Mouse (Mus musculus): ENCODE measurements around the gene Hist1h1e. TPM values are rescaled to one million over a fixed set of nuclear protein-coding genes. Genes with fewer than 3 reads are reported as not detected.
"Not testable (repeated sequence)": the region's sequence is repeated elsewhere in the genome, so short reads cannot be mapped to it uniquely, and the experiment has no call there.

Hist1h1e gene
- total and polyA plus RNA-seq, 3 experiments = 1.9 to 486 (median 18.3) TPM

DNA sequence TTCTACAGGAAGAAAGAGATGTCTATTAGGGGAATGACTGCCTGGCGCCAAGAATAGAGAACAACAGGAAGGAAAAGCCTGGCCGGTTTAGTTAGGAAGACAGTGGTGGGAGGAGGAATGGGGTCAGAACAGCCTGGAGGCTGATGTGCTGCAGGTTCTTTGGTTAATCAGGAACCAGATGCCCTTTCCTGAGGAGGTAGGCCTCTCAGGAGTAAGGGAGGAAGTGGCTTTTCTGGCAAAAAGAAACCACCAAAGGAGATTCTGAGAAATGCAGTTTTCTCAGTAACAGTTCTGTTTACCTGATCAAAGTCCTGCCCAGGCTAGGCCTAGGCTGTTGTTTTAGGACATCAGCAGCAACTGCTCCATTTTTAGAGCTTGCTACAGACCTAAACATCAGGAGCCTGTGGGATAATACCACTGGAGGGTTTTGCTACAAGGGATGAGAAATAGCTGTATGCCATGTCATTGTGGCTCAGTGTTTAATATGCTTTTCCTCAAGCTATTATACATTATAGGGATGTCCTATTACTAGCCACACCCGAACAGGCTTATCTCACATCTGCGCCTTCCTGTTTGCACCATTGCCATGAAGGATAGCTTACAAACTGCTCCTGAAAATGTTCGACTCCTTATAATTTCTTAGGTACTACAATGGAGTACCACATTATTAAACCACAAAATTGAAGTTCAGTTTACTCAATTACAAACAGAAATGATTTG, 29.1 kb downstream of the Hist1h1e start:
- dilution Hi-C loops (cut with MboI; ENCODE audit: extremely low pct_ligation_motif_present, extremely low pct_unique_long_range_greater_than_20kb, low sequenced_read_pairs) (no loop called here), in situ Hi-C loops (cut with MboI; ENCODE audit: low pct_ligation_motif_present, low pct_unique_long_range_greater_than_20kb, low sequenced_read_pairs) (loop anchor here (5.0 kb wide), 1 partner anchor 161 kb away; no protein-coding TSS in a partner anchor)
- DNase-seq (ENCODE audit: extremely low read depth) = no peak
- Histone ChIP-seq H3K36me3 (replicated peaks in 1 of 2; ENCODE audit: control insufficient read depth in 1 of 2, insufficient read depth in 1 of 2, low read length in 1 of 2) (no peaks in the 10 kb centered on the region), H3K79me2 (replicated peaks; ENCODE audit: control insufficient read depth, extremely low read depth, insufficient read depth, poor library complexity, severe bottlenecking) (no peaks in the 10 kb centered on the region), H3K4me1 (ENCODE audit: control insufficient read depth in 1 of 2, insufficient read depth in 2 of 2) (peaks cover 2 to 47% of the 10 kb centered on the region in 2 experiments; a peak in 3 of 4 replicates), H3K4me2 (ENCODE audit: insufficient read depth, low read depth, poor library complexity, severe bottlenecking) (no peak overlapping the region), H3K4me3 (replicated peaks in 1 of 3; ENCODE audit: low read depth in 2 of 3, low read length in 2 of 3, poor library complexity in 1 of 3) (no peak overlapping the region), H3K9me3 (replicated peaks; ENCODE audit: low read length) (no peaks in the 10 kb centered on the region), H3K27ac (ENCODE audit: insufficient read depth, low read depth) (no peak overlapping the region), H3K27me3 (replicated peaks) (no peaks in the 10 kb centered on the region), H3K9ac (ENCODE audit: insufficient read depth, low read depth) (no peak overlapping the region; the same call in 1 of the 2 replicates)
- TF ChIP-seq RAD21 (IDR thresholded peaks at IDR 0.05; ENCODE audit: low read depth, low read length) (no peak), ZNF384 (IDR thresholded peaks at IDR 0.05; ENCODE audit: low read depth, low read length) (no peak), KAT2A (IDR thresholded peaks at IDR 0.05; ENCODE audit: insufficient replicate concordance, low read length) (no peak), CHD1 (IDR thresholded peaks at IDR 0.05; ENCODE audit: low read depth, low read length) (no peak), BHLHE40 (IDR thresholded peaks at IDR 0.05; ENCODE audit: low read depth, low read length) (no peak), POLR2AphosphoS2 (IDR thresholded peaks at IDR 0.05; ENCODE audit: low read depth, low read length) (no peak), ZKSCAN1 (IDR thresholded peaks at IDR 0.05; ENCODE audit: borderline replicate concordance, low read depth, low read length) (no peak), E2F4 (IDR thresholded peaks at IDR 0.05; ENCODE audit: insufficient replicate concordance, low read depth, low read length) (no peak), ELF1 (IDR thresholded peaks at IDR 0.05; ENCODE audit: low read depth, low read length) (no peak), GABPA (IDR thresholded peaks at IDR 0.05; ENCODE audit: insufficient replicate concordance, low read depth, low read length) (no peak), CHD2 (IDR thresholded peaks at IDR 0.05; ENCODE audit: low read length) (no peak), IRF4 (IDR thresholded peaks at IDR 0.05; ENCODE audit: low read depth, low read length) (no peak)

- no peaks in the 10 kb centered on the region for H3K36me3 ChIP-seq (replicated peaks in 1 of 2; ENCODE audit: control insufficient read depth in 1 of 2, insufficient read depth in 1 of 2, low read length in 1 of 2)
- H3K9me3 ChIP-seq (replicated peaks; ENCODE audit: low read length) = no peaks in the 10 kb centered on the region
- no peak for DNase-seq (ENCODE audit: extremely low read depth)
- dilution Hi-C loops (cut with MboI; ENCODE audit: extremely low pct_ligation_motif_present, extremely low pct_unique_long_range_greater_than_20kb, low sequenced_read_pairs) = no loop called here
- no peaks in the 10 kb centered on the region for H3K79me2 ChIP-seq (replicated peaks; ENCODE audit: control insufficient read depth, extremely low read depth, insufficient read depth, poor library complexity, severe bottlenecking)
- no peak overlapping the region for H3K4me2 ChIP-seq (ENCODE audit: insufficient read depth, low read depth, poor library complexity, severe bottlenecking)
- no peak overlapping the region for H3K9ac ChIP-seq (ENCODE audit: insufficient read depth, low read depth)
- no peak overlapping the region for H3K4me3 ChIP-seq (replicated peaks in 1 of 3; ENCODE audit: low read depth in 2 of 3, low read length in 2 of 3, poor library complexity in 1 of 3)
- no peak overlapping the region for H3K27ac ChIP-seq (ENCODE audit: insufficient read depth, low read depth)
- in situ Hi-C loops (cut with MboI; ENCODE audit: low pct_ligation_motif_present, low pct_unique_long_range_greater_than_20kb, low sequenced_read_pairs) = loop anchor here (5.0 kb wide), 1 partner anchor 160 kb away; no protein-coding TSS in a partner anchor
- H3K27me3 ChIP-seq (replicated peaks) = no peaks in the 10 kb centered on the region
- peaks cover 2 to 45% of the 10 kb centered on the region in 2 experiments; a peak in 3 of 4 replicates for H3K4me1 ChIP-seq (ENCODE audit: control insufficient read depth in 1 of 2, insufficient read depth in 2 of 2)
- no peak for TF ChIP-seq ETS1 (conservative IDR thresholded peaks at IDR 0.05; ENCODE audit: low read depth, low read length)
- no peak for TF ChIP-seq POLR2AphosphoS2 (IDR thresholded peaks at IDR 0.05; ENCODE audit: low read depth, low read length)
- TF ChIP-seq CHD2 (IDR thresholded peaks at IDR 0.05; ENCODE audit: low read length) = no peak
- no peak for TF ChIP-seq MYC (IDR thresholded peaks at IDR 0.05; ENCODE audit: low read depth, low read length)
- TF ChIP-seq CHD1 (IDR thresholded peaks at IDR 0.05; ENCODE audit: low read depth, low read length) = no peak
- TF ChIP-seq HCFC1 (IDR thresholded peaks at IDR 0.05; ENCODE audit: low read depth, low read length) = no peak
- TF ChIP-seq NELFE (IDR thresholded peaks at IDR 0.05; ENCODE audit: low read depth, low read length) = no peak
- TF ChIP-seq GABPA (IDR thresholded peaks at IDR 0.05; ENCODE audit: insufficient replicate concordance, low read depth, low read length) = no peak
- TF ChIP-seq MEF2A (IDR thresholded peaks at IDR 0.05; ENCODE audit: borderline replicate concordance, low read depth, low read length) = no peak
- no peak for TF ChIP-seq USF1 (IDR thresholded peaks at IDR 0.05; ENCODE audit: low read depth, low read length)
- no peak for TF ChIP-seq SMC3 (IDR thresholded peaks at IDR 0.05; ENCODE audit: low read depth, low read length)
- no peak for TF ChIP-seq CTCF (conservative IDR thresholded peaks at IDR 0.05 in 1 of 2, IDR thresholded peaks at IDR 0.05 in 1 of 2; ENCODE audit: low read depth in 2 of 2, low read length in 2 of 2)
Observed at GRCm38 (mm10) chr13:23592614-23593013, 29.7 kb downstream of the Hist1h1e start.

GRCm38 (mm10) chr13:23591886-23592285, 30.5 kb downstream of the Hist1h1e start:
- H3K4me1 ChIP-seq (ENCODE audit: control insufficient read depth in 1 of 2, insufficient read depth in 2 of 2) = peaks cover under 1 to 40% of the 10 kb centered on the region in 2 experiments; a peak in 3 of 4 replicates
- in situ Hi-C loops (cut with MboI; ENCODE audit: low pct_ligation_motif_present, low pct_unique_long_range_greater_than_20kb, low sequenced_read_pairs) = loop anchor here (5.0 kb wide), 1 partner anchor 160 kb away; no protein-coding TSS in a partner anchor

More at GRCm38 (mm10) chr13:23591886-23592285, 30.5 kb downstream of the Hist1h1e start:
- H3K4me3 ChIP-seq (replicated peaks in 1 of 3; ENCODE audit: low read depth in 2 of 3, low read length in 2 of 3, poor library complexity in 1 of 3); H3K27ac ChIP-seq (ENCODE audit: insufficient read depth, low read depth); dilution Hi-C loops (cut with MboI; ENCODE audit: extremely low pct_ligation_motif_present, extremely low pct_unique_long_range_greater_than_20kb, low sequenced_read_pairs); H3K9me3 ChIP-seq (replicated peaks; ENCODE audit: low read length); H3K27me3 ChIP-seq (replicated peaks); H3K79me2 ChIP-seq (replicated peaks; ENCODE audit: control insufficient read depth, extremely low read depth, insufficient read depth, poor library complexity, severe bottlenecking); H3K36me3 ChIP-seq (replicated peaks in 1 of 2; ENCODE audit: control insufficient read depth in 1 of 2, insufficient read depth in 1 of 2, low read length in 1 of 2); DNase-seq (ENCODE audit: extremely low read depth): not testable (repeated sequence)
- Histone ChIP-seq H3K4me2 (ENCODE audit: insufficient read depth, low read depth, poor library complexity, severe bottlenecking) (peak overlapping the region; percentile 51; the same call in 1 of the 2 replicates), H3K9ac (ENCODE audit: insufficient read depth, low read depth) (peak overlapping the region; percentile 40; the same call in 1 of the 2 replicates)
